Mouse (Mus musculus) kidney, postnatal 0 days (tissue): ENCODE results near the gene Igflr1. TPM values are rescaled to one million over a fixed set of nuclear protein-coding genes. Genes with fewer than 3 reads are reported as not detected.

ENCODE experiments used
- ATAC-seq: fragments of 200-750 bp; cut with Nextera tagmentation; replicated peaks from 2 replicates; pipeline ENCODE4 v1.8.0; 2017; ENCODE audit warnings: low read depth, moderate number of reproducible peaks, moderate TSS enrichment, moderate library complexity; ENCODE audit not compliant: low FRiP score
- DNase-seq: peaks from one replicate; pipeline ENCODE4 v3.0.0-alpha.2; 2016; ENCODE audit warnings: low spot score
- H3K27ac ChIP-seq: fragments of 300-500 bp; sonication (generic); 2 replicates; pipeline ENCODE4 v1.5.1; 2014; ENCODE audit warnings: mild to moderate bottlenecking
- H3K27me3 ChIP-seq: fragments of 300-500 bp; sonication (generic); 2 replicates; pipeline ENCODE4 v1.6.1; 2014; ENCODE audit warnings: low read length, mixed read lengths; ENCODE audit not compliant: insufficient read depth
- H3K36me3 ChIP-seq: fragments of 300-500 bp; sonication (generic); 2 replicates; pipeline ENCODE4 v1.6.1; 2014; ENCODE audit warnings: low read length, mixed read lengths; ENCODE audit not compliant: insufficient read depth
- H3K4me1 ChIP-seq: fragments of 300-500 bp; sonication (generic); replicated peaks from 2 replicates; pipeline ENCODE4 v1.6.1; 2014; ENCODE audit warnings: antibody characterized with exemption, low read length, mixed read lengths; ENCODE audit not compliant: insufficient read depth
- H3K4me2 ChIP-seq: fragments of 300-500 bp; sonication (generic); 2 replicates; pipeline ENCODE4 v1.6.1; 2014; ENCODE audit warnings: mild to moderate bottlenecking, low read length, moderate library complexity, mixed read lengths
- H3K4me3 ChIP-seq: fragments of 300-500 bp; sonication (generic); replicated peaks from 2 replicates; pipeline ENCODE4 v1.5.1; 2014; ENCODE audit warnings: low read depth, low read length
- H3K9ac ChIP-seq: fragments of 300-500 bp; sonication (generic); 2 replicates; pipeline ENCODE4 v1.6.1; 2014; ENCODE audit warnings: low read depth, low read length
- H3K9me3 ChIP-seq: fragments of 300-500 bp; sonication (generic); replicated peaks from 2 replicates; pipeline ENCODE4 v1.6.1; 2016; ENCODE audit warnings: low read length, inconsistent platforms, mixed read lengths
- CTCF ChIP-seq: IDR thresholded peaks from 2 replicates; pipeline ENCODE4 v1.5.1; 2016; ENCODE audit warnings: antibody characterized with exemption, low read depth, mild to moderate bottlenecking, moderate library complexity
- WGBS: fragments of 180-500 bp; shearing (Covaris S2); extraction: QIAGEN DNeasy Blood & Tissue Kit; methylation state at CpG from one replicate; pipeline ENCODE4 v1.1.7; 2014; 5-methylcytosine and 5-hydroxymethylcytosine counted together
- polyA plus RNA-seq: library from polyadenylated mRNA; unstranded; fragments of >200 nt; fragmentation: Nextera tagmentation; extraction: Ambion mirVana; gene quantifications from 2 replicates; pipeline ENCODE4 v1.2.1, GENCODE M21; 2015

Igflr1 gene
- polyA plus RNA-seq, 1 experiment from 2014 or later, result 2.5 TPM

- WGBS, result 89% methylated on average over 10 of the region's 10 CpGs
- Histone ChIP-seq H3K36me3 (peaks cover 65% of the 10 kb centered on the region), H3K27me3 (no peaks in the 10 kb centered on the region), H3K27ac (no peak overlapping the region), H3K9ac (no peak overlapping the region), H3K4me1 (peaks cover 6% of the 10 kb centered on the region; the same call in 1 of the 2 replicates), H3K4me3 (no peak overlapping the region), H3K9me3 (no peaks in the 10 kb centered on the region), H3K4me2 (no peak overlapping the region)
- no peak for ATAC-seq
- no peak for TF ChIP-seq CTCF
- no peak for DNase-seq
Measured at GRCm38 (mm10) chr7:30584339-30584738, 19.1 kb downstream of the Igflr1 start.

DNA sequence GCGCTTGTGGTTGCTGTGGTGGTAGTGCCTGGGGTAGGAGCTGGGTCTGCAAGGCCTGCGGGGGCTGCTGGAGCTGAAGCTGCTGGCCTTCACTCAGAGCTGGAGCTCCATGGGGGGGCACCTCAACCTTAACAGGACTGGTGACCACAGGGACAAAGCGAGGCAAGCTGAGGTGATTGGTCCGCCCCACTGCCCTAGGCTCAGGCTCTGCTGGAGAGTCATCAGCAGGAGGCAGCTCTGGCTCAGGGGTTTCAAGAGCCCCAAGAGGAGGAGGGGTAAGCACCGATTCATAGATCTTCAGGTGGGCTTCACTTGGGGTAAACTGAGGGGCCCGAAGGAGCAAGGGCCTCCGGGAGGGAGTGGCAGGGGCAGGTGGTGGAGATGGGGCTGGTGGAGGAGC lies 19.9 kb downstream of the Igflr1 start:
- no peaks in the 10 kb centered on the region for H3K27me3 ChIP-seq
- ATAC-seq, result no peak

GRCm38 (mm10) chr7:30586455-30587020 lies 21.3 kb downstream of the Igflr1 start:
- no peaks in the 10 kb centered on the region for H3K9me3 ChIP-seq
- ATAC-seq (no peak), DNase-seq (no peak)
- peaks cover 12% of the 10 kb centered on the region for H3K4me1 ChIP-seq
- H3K4me2 ChIP-seq, result peak overlapping the region; percentile 91; the same call in 1 of the 2 replicates
- TF ChIP-seq CTCF, result no peak
- no peak overlapping the region for H3K27ac ChIP-seq
- peaks cover 48% of the 10 kb centered on the region for H3K36me3 ChIP-seq
- 86% methylated on average over 28 of the region's 28 CpGs for WGBS
- H3K4me3 ChIP-seq, result no peak overlapping the region
- no peaks in the 10 kb centered on the region for H3K27me3 ChIP-seq
- no peak overlapping the region for H3K9ac ChIP-seq

More for the DNA sequence above, 19.9 kb downstream of the Igflr1 start:
- Histone ChIP-seq H3K36me3 (peaks cover 57% of the 10 kb centered on the region), H3K4me3 (no peak overlapping the region), H3K9ac (no peak overlapping the region), H3K9me3 (no peaks in the 10 kb centered on the region), H3K4me2 (no peak overlapping the region), H3K27ac (no peak overlapping the region), H3K4me1 (peaks cover 12% of the 10 kb centered on the region)
- DNase-seq, result no peak
- TF ChIP-seq CTCF, result no peak
- WGBS, result 94% methylated on average over 7 of the region's 7 CpGs

- DNase-seq (peak; percentile 57), ATAC-seq (peak; percentile 9)
- Histone ChIP-seq H3K27ac (peak overlapping the region; percentile 93), H3K4me1 (peaks cover 12% of the 10 kb centered on the region), H3K9ac (peak overlapping the region; percentile 98), H3K4me2 (peak overlapping the region; percentile 91), H3K27me3 (no peaks in the 10 kb centered on the region), H3K4me3 (peak overlapping the region; percentile 99), H3K36me3 (peaks cover 33% of the 10 kb centered on the region), H3K9me3 (no peaks in the 10 kb centered on the region)
- TF ChIP-seq CTCF, result no peak
- WGBS, result under 1% methylated on average over 66 of the region's 67 CpGs
Measured at GRCm38 (mm10) chr7:30587842-30588667, 22.8 kb downstream of the Igflr1 start.

DNA sequence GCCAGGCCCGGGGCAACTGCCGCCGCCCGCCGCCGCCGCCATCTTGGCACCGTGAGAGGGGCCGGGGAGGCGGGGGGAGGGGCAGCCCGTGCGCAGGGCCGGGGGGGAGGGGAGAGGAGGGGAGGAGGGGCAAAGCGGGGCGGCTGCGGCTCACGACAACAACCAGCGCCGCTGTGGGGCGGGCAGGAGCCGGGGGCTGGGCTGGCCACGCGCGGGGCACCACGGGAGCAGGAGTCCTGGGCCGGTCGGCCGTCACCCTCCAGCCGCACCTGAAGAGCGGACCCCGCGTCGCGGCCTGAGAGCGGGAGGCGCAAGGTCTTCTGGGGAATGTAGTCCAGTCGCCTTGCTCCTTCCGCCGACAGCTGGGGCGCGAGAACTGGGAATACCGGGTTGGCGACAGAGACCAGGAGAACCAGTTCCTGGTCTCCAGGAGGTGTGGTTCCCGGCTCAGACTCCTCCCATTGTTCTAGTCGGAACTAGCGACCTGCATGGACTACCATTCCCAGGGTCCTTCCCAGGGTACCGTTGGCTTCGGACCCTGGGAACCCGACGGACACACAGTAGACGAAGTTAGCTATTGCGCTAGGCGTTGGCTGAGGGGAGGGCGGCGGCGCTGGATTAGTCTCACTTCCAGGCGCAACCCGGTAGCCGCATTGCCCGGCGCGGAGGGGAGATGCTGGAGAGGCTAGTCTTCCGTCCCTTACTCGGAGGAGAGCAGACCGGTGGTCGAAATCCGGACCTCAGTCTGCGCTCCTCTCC lies 23.6 kb downstream of the Igflr1 start, which contains the start of gene Kmt2b:
TSS of gene Kmt2b (minus strand) at position 51 of the 759 bp plus-strand sequence.
- peak; percentile 95 for ATAC-seq
- WGBS, result 1% methylated on average over 45 of the region's 68 CpGs
- no peak; the same call in 1 of the 2 replicates for TF ChIP-seq CTCF

More for the DNA sequence above, 23.6 kb downstream of the Igflr1 start, which contains the start of gene Kmt2b:
- peak within 1 kb of the TSS; percentile 91 for H3K4me2 ChIP-seq
- DNase-seq, result peak; percentile 99
- peak within 1 kb of the TSS; percentile 99 for H3K4me3 ChIP-seq
- no peaks in the 10 kb centered on the region for H3K27me3 ChIP-seq
- H3K4me1 ChIP-seq, result peaks cover 12% of the 10 kb centered on the region
- H3K9ac ChIP-seq, result peak within 1 kb of the TSS; percentile 98
- no peaks in the 10 kb centered on the region for H3K9me3 ChIP-seq
- peaks cover 26% of the 10 kb centered on the region for H3K36me3 ChIP-seq
- peak within 1 kb of the TSS; percentile 93 for H3K27ac ChIP-seq
